Mouse (Mus musculus): ENCODE measurements around the gene Foxp2. TPM values are rescaled to one million over a fixed set of nuclear protein-coding genes. Genes with fewer than 3 reads are reported as not detected.

Foxp2 gene
- polyA plus RNA-seq, 1 experiment: 0.54 TPM

DNA sequence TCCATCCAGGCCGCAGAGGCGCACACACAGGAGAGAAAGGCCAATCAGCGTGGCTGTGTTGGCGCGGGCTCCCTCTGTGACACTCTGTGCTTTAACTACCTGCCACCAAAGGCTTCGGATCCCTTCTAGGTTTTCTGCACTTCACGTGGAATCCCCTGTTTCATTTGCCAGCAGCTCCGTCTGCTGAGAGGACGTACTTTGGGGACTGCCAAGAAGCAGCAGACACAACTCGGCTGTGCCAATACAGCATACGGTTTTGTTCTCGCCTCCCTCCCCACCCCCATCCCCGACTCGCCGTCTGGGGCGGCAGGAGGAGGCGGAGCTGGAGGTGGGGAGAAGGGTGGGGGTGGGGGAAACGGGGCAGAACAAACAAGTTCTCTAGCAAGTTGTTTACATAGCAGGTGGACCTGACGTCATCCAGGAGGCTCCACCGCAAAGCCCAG is 549 bp upstream of the Foxp2 start:
- no peak overlapping the region for H3K4me3 ChIP-seq (ENCODE audit: control insufficient read depth, low read depth, low read length)
- H3K27me3 ChIP-seq (ENCODE audit: control insufficient read depth, insufficient read depth, low read length): peaks cover 8% of the 10 kb centered on the region
- TF ChIP-seq CTCF (IDR thresholded peaks at IDR 0.05; ENCODE audit: control insufficient read depth, insufficient read depth, insufficient replicate concordance, low read depth, low read length): no peak
- no peak for TF ChIP-seq POLR2A (IDR thresholded peaks at IDR 0.05; ENCODE audit: control insufficient read depth, low read depth, low read length)
- peaks cover 15% of the 10 kb centered on the region for H3K4me1 ChIP-seq (ENCODE audit: control insufficient read depth, insufficient read depth, low read length)
- H3K36me3 ChIP-seq (ENCODE audit: control insufficient read depth, insufficient read depth, low read length): no peaks in the 10 kb centered on the region
- H3K27ac ChIP-seq (ENCODE audit: control insufficient read depth, insufficient read depth, low read depth, low read length): no peak overlapping the region

DNA sequence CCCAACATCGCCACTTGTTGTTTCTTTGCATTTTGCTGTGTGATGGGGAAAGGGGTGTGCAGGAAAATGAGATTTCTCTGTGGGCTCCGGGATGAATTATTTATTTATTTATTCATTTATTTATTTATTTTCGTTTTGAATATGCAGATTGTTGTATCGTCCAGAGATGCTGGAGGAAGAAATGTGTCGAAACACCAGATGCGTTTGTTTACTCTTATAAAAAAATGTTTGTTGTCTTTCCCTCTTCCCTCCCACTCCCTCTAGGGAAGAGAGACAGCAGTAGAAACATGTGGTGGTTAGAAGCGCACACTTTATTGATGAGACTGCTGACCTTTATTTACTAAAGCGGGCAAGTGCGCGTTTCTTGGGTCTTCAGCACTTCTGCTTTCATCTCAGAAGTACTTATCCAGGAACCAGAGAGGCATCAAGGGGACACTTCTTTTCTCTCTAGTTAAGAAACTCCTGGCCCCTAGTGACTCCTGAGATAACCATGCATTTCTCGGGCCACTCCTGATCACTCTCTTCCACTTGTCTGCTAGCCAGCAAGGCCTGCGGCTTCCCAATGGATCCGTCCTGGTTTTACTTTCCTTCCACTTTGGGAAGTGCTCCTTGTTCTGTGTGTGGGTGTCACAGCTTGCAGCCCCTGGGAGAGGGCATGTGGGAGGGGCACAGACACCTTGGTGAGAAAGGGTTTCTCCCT is 972 bp downstream of the Foxp2 start:
- Histone ChIP-seq H3K4me1 (ENCODE audit: control insufficient read depth, insufficient read depth, low read length) (peaks cover 15% of the 10 kb centered on the region), H3K36me3 (ENCODE audit: control insufficient read depth, insufficient read depth, low read length) (no peaks in the 10 kb centered on the region), H3K27me3 (ENCODE audit: control insufficient read depth, insufficient read depth, low read length) (peaks cover 8% of the 10 kb centered on the region), H3K4me3 (ENCODE audit: control insufficient read depth, low read depth, low read length) (peak overlapping the region; percentile 32; the same call in 1 of the 2 replicates), H3K27ac (ENCODE audit: control insufficient read depth, insufficient read depth, low read depth, low read length) (no peak overlapping the region)
- TF ChIP-seq POLR2A (IDR thresholded peaks at IDR 0.05; ENCODE audit: control insufficient read depth, low read depth, low read length) (no peak), CTCF (IDR thresholded peaks at IDR 0.05; ENCODE audit: control insufficient read depth, insufficient read depth, insufficient replicate concordance, low read depth, low read length) (no peak)

DNA sequence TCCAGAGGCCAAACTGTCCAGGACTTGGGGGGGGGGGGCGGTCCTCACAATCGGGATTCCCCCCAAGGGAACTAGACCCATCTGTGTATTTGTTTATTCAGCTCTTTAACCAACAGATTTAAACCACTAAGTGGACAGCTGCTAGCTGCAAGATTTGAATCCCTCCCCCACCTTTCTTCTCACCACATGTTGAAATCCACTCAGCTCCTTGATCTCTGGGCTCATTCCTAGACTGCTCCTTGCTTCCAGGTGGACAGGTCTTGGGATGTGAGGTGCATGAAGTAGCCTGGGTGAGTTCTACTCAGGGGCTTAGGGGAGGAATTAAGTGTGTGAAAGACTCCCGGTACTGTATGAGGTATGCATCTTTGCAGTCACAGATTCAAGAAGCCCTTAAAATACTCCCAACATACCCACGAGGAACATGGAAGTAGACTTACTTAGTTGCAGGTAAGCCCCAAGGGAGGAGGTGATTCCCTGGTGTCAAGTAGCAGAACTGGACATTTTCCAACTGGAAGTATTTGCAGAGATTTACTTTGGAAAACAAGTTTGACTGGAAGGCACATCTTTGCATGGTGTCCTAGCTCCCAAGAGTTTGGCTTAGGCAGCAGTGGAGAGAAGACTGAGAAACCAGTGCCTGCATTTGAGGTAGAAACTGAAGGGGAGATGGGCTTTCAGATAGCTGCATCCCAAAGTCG is 2.3 kb downstream of the Foxp2 start:
- H3K4me3 ChIP-seq (ENCODE audit: control insufficient read depth, low read depth, low read length): no peak overlapping the region
- peaks cover 15% of the 10 kb centered on the region for H3K4me1 ChIP-seq (ENCODE audit: control insufficient read depth, insufficient read depth, low read length)
- peaks cover 6% of the 10 kb centered on the region for H3K27me3 ChIP-seq (ENCODE audit: control insufficient read depth, insufficient read depth, low read length)
- no peak overlapping the region for H3K27ac ChIP-seq (ENCODE audit: control insufficient read depth, insufficient read depth, low read depth, low read length)
- no peak for TF ChIP-seq CTCF (IDR thresholded peaks at IDR 0.05; ENCODE audit: control insufficient read depth, insufficient read depth, insufficient replicate concordance, low read depth, low read length)
- TF ChIP-seq POLR2A (IDR thresholded peaks at IDR 0.05; ENCODE audit: control insufficient read depth, low read depth, low read length): no peak
- H3K36me3 ChIP-seq (ENCODE audit: control insufficient read depth, insufficient read depth, low read length): no peaks in the 10 kb centered on the region

DNA sequence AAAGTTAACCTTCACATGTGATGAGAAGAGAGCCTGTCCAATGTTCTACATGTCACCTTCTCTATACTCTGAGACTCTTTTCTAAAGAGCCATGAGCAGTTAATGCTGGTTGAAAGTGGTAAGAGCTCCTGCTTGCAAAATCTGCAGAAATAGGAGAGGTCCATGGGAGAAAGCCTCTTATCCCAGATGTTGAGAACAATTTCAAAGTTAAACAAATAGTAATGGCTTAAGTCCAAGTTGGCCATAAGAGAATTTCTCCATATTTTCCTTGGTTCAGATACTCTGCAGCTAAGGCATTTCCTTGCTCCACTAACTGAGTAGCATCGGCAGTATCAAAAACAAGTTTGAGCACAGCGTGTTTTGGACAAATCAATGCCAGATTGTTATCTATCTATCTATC is 13.9 kb downstream of the Foxp2 start:
- no peak overlapping the region for H3K27ac ChIP-seq (ENCODE audit: control insufficient read depth, insufficient read depth, low read depth, low read length)
- H3K27me3 ChIP-seq (ENCODE audit: control insufficient read depth, insufficient read depth, low read length): no peaks in the 10 kb centered on the region
- H3K4me3 ChIP-seq (ENCODE audit: control insufficient read depth, low read depth, low read length): no peak overlapping the region
- TF ChIP-seq CTCF (IDR thresholded peaks at IDR 0.05; ENCODE audit: control insufficient read depth, insufficient read depth, insufficient replicate concordance, low read depth, low read length) (no peak), POLR2A (IDR thresholded peaks at IDR 0.05; ENCODE audit: control insufficient read depth, low read depth, low read length) (no peak)
- H3K4me1 ChIP-seq (ENCODE audit: control insufficient read depth, insufficient read depth, low read length): no peaks in the 10 kb centered on the region
- no peaks in the 10 kb centered on the region for H3K36me3 ChIP-seq (ENCODE audit: control insufficient read depth, insufficient read depth, low read length)

DNA sequence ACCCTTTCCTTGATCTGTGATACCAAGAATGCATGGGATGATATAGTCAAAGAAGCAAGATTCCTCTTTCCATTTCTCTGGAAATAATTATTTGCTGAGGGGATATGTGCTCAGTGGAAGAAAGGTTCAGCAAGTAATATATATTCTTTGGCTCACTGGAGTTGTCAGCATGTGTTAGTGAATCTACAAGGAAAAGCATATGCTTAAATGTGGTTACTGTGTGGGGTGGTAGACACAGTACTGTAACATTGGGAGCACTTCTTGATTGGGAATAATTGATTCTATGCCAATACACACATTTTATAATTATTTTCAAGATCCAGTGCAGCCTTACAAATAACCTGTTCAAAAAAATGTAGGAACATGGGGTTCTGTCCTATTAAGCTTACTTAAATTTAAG is 21.6 kb downstream of the Foxp2 start:
- no peaks in the 10 kb centered on the region for H3K4me1 ChIP-seq (ENCODE audit: control insufficient read depth, insufficient read depth, low read length)
- no peaks in the 10 kb centered on the region for H3K36me3 ChIP-seq (ENCODE audit: control insufficient read depth, insufficient read depth, low read length)
- H3K27me3 ChIP-seq (ENCODE audit: control insufficient read depth, insufficient read depth, low read length): no peaks in the 10 kb centered on the region
- no peak overlapping the region for H3K27ac ChIP-seq (ENCODE audit: control insufficient read depth, insufficient read depth, low read depth, low read length)
- TF ChIP-seq POLR2A (IDR thresholded peaks at IDR 0.05; ENCODE audit: control insufficient read depth, low read depth, low read length) (no peak), CTCF (IDR thresholded peaks at IDR 0.05; ENCODE audit: control insufficient read depth, insufficient read depth, insufficient replicate concordance, low read depth, low read length) (no peak)
- no peak overlapping the region for H3K4me3 ChIP-seq (ENCODE audit: control insufficient read depth, low read depth, low read length)

DNA sequence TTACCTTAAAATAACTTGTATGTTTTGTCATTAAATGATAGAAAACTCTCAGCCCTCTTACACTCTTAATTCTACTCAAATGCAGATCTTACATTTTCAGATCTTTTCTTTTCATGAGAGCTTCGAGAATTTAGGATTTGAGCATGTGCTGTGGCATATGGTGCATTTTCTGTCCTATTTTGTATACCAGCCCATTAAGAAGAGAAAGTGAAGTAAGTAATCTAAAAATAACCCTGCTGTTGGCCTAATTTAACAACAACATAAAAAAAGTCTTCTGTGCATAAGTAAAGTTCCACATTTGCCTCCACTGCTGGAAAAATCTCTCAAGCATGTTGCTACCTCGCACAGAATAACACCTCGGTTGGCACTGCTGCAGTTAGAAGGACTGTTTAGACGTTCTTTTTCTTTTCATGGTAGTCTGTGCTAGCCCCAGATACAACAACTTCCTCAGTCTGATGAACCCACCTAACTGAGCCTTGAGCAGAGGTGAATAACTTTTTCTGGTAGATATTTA is 23.9 kb downstream of the Foxp2 start:
- Histone ChIP-seq H3K36me3 (ENCODE audit: control insufficient read depth, insufficient read depth, low read length) (no peaks in the 10 kb centered on the region), H3K27ac (ENCODE audit: control insufficient read depth, insufficient read depth, low read depth, low read length) (no peak overlapping the region), H3K27me3 (ENCODE audit: control insufficient read depth, insufficient read depth, low read length) (no peaks in the 10 kb centered on the region), H3K4me3 (ENCODE audit: control insufficient read depth, low read depth, low read length) (no peak overlapping the region), H3K4me1 (ENCODE audit: control insufficient read depth, insufficient read depth, low read length) (no peaks in the 10 kb centered on the region)
- TF ChIP-seq POLR2A (IDR thresholded peaks at IDR 0.05; ENCODE audit: control insufficient read depth, low read depth, low read length): no peak
- TF ChIP-seq CTCF (IDR thresholded peaks at IDR 0.05; ENCODE audit: control insufficient read depth, insufficient read depth, insufficient replicate concordance, low read depth, low read length): no peak

DNA sequence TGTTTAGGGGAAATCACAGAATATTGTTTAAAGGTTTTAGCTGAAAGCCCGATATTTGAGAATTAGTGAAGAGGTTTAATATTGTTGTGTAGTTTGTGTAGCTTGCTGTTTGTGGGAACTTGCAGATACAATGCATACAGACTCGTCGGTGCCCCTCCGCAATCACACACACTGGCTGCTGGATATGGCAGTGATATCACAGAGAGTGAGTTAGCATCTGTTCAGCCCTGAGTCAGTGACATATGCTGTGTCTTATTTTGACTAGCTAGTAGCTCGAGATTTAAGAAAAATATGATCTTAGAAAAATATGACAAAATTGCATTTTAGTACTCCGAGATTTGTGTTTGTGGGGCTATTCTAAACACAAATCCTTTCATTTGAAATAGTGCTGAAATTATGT is 49.9 kb downstream of the Foxp2 start:
- Histone ChIP-seq H3K36me3 (ENCODE audit: control insufficient read depth, insufficient read depth, low read length) (no peaks in the 10 kb centered on the region), H3K4me3 (ENCODE audit: control insufficient read depth, low read depth, low read length) (no peak overlapping the region), H3K27ac (ENCODE audit: control insufficient read depth, insufficient read depth, low read depth, low read length) (no peak overlapping the region), H3K4me1 (ENCODE audit: control insufficient read depth, insufficient read depth, low read length) (no peaks in the 10 kb centered on the region), H3K27me3 (ENCODE audit: control insufficient read depth, insufficient read depth, low read length) (no peaks in the 10 kb centered on the region)
- TF ChIP-seq POLR2A (IDR thresholded peaks at IDR 0.05; ENCODE audit: control insufficient read depth, low read depth, low read length): no peak
- no peak for TF ChIP-seq CTCF (IDR thresholded peaks at IDR 0.05; ENCODE audit: control insufficient read depth, insufficient read depth, insufficient replicate concordance, low read depth, low read length)

All from testis, adult 2 months (tissue).